Mouse (Mus musculus): ENCODE measurements at regions not wholly inside any gene's neighbourhood (a gene's known extent, or its start where the extent isn't known, plus 50 kb on each side); places are given as distances from the start of the nearest gene placed in this dataset.

DNA sequence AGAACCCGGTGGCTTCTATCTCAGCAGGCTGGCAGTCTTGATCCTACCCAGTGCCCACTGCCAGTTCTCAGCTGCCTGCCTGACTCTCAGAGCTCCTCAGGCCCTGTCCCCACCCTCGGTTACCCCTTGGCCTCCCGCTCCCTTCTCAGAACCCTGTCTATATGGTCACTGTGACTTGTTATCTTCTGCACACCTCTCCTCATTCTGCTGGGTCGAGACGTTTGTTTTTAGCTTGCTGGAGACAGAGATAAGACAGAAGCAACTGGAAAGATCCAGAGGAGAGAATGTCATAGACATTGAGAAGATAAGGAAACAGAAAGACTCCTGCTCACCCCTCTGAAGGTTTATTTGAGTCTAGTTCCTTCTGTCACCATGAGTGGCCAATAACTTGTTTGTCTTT is 53.8 kb upstream of the Phc1 start:
- no peak for DNase-seq (ENCODE audit: low spot score)

- peak; percentile 33 for DNase-seq (ENCODE audit: low spot score)
These were observed 53.0 kb upstream of the Phc1 start for GRCm38 (mm10) chr6:122393231-122393881.

DNA sequence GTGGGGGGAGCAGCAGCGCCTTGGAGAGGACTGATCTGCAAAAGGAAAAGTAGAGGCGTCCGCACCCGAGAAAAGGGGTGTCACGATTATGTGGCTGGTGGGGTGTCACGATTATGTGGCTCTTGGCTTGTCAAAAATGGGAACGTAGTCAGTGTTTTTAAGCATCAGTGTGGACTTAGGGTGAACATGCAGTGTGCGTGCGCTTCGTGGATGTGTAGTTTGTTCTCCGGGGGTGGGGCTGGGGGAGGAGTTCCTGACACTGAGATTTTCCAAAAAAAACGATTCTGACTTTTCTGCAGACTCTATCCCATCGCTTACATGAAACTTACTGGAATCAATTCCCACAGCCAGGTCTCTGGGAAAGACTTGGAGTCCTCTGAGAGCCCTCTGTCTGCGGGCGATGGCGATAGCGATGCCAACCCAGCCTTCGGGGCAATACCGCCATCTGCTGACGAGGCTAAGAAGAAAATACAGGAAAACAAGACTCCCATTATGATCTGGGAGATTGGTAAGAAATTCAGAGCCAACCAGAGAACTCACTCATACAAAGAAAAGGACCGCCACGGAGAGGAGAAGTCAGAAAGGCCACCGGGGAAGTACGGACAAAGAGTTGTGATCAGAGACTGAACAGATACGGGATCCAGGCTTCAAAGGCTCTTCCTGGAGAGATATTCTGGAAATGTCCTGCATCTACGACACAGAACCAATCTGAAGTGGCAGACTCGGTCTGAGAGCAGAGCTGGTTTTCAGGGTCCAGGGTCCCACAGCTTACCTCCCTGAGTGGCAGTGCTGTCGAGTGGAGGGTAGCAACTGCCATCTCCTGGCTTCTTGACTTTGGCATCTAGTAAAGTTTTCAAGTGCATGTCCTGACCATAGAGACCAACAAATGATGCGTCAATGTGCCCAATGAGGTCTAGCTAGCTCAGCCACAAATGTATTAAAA is 51.6 kb upstream of the Phc1 start:
- DNase-seq (ENCODE audit: low spot score) = peak; percentile 90

- DNase-seq (ENCODE audit: low spot score) = no peak
These were observed 50.8 kb upstream of the Phc1 start for GRCm38 (mm10) chr6:122391126-122391525.

DNA sequence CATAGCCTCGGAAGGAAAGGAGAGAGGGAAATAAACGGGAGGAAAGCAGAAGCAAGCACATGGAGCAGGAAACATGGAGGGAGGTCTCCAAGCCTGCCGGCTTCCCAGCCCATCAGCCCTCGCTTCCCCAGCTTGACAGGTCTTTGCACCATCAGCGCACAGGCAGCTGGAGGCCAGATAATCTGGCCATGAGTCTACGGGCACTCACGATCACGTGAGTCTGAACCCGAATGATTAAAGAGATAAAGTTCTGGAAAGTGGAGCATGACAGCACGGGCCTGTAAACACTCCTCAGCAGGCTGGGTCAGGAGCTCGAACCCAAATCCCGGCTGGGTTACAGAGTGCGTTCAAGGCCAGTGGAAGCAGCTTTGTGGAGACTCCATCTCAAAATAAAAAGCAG is 50.4 kb upstream of the Phc1 start:
- peak; percentile 9 for DNase-seq (ENCODE audit: low spot score)
